Mouse (Mus musculus) fibroblast of lung, adult 2 months (primary cell): Measurements from ENCODE around the gene D930020B18Rik.

Experiments
- DNase-seq: peaks from one replicate; pipeline ENCODE4 v3.0.0-alpha.2; 2011; ENCODE audit warnings: low read depth

The D930020B18Rik gene

GRCm38 (mm10) chr10:121705399-121706163, 64.2 kb downstream of the D930020B18Rik start:
- DNase-seq, result peak; percentile 21

GRCm38 (mm10) chr10:121716862-121717261, 75.5 kb downstream of the D930020B18Rik start:
- no peak for DNase-seq

- no peak for DNase-seq
Measured at GRCm38 (mm10) chr10:121718896-121719585, 77.7 kb downstream of the D930020B18Rik start.

- DNase-seq, result no peak
Measured at GRCm38 (mm10) chr10:121720701-121721100, 79.3 kb downstream of the D930020B18Rik start.

- DNase-seq, result no peak
Measured at GRCm38 (mm10) chr10:121726505-121726904, 85.1 kb downstream of the D930020B18Rik start.

GRCm38 (mm10) chr10:121727151-121727550, 85.8 kb downstream of the D930020B18Rik start:
- DNase-seq, result no peak

GRCm38 (mm10) chr10:121728226-121728625, 86.8 kb downstream of the D930020B18Rik start:
- no peak for DNase-seq

- DNase-seq, result no peak
Measured at GRCm38 (mm10) chr10:121731048-121731725, 89.8 kb downstream of the D930020B18Rik start.

GRCm38 (mm10) chr10:121732542-121732941, 91.2 kb downstream of the D930020B18Rik start:
- no peak for DNase-seq

- no peak for DNase-seq
Measured at GRCm38 (mm10) chr10:121737256-121737655, 95.9 kb downstream of the D930020B18Rik start.

GRCm38 (mm10) chr10:121739548-121740505, 98.4 kb downstream of the D930020B18Rik start, which contains the start of gene BC048403:
BC048403 (plus strand) TSS chr10:121739937.
- DNase-seq, result peak; percentile 46

- no peak for DNase-seq
Measured at GRCm38 (mm10) chr10:121742336-121742735, 100.9 kb downstream of the D930020B18Rik start.
